Mouse (Mus musculus) adipose tissue, adult 10 weeks (tissue): ENCODE data around the gene Klhl7. TPM values are rescaled to one million over a fixed set of nuclear protein-coding genes. Genes with fewer than 3 reads are reported as not detected.

Source experiments
- polyA plus RNA-seq: library from polyadenylated mRNA; stranded (reverse); fragments of 350-450 nt; fragmentation: Illumina TruSeq; extraction: RNeasy Lipid Tissue Mini Kit (QIAGEN cat#74804); gene quantifications from one replicate; pipeline ENCODE4 v1.2.3, GENCODE M21; 2014; ENCODE audit warnings: low read depth, low replicate concordance

The Klhl7 gene
- 22.6 TPM for polyA plus RNA-seq

DNA sequence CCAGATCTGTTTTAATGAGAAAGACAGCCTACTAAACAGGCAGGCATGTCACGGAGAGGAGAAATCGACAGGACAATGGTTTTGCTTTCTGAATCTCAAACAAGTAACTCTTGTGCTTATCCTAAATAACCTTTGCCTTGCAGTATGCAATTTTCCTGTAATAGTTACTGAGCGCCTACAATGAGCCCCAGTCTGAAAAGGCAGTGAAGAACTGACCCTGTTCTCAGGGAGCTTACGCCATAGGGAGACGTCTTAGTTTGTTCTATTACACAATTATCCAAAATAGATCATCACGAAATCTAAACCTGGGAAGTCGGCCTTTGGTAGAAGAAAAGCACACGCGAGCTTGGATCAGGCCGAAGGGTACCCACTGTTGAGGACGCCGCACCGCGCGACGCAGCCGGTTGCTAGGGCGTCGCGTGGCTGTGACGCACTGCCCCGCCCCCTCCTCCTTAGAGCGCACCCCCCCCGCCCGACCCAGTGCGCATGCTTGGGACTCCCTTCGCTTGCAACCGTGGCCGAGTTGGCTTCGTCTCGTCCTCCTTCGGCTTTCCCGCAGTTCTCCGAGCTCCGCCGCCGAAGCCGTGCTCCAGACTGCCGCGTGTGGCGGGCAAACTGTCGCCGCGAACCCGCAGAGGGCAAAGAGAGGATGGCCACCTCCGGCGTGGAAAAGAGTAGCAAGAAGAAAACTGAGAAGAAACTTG lies at the start of gene Klhl7:
TSS of gene Klhl7 (plus strand) at position 500 of the 704 bp plus-strand sequence.

GRCm38 (mm10) chr5:24164789-24165445 lies 64.5 kb downstream of the Klhl7 start, which contains the start of gene Nupl2:
Nupl2 (plus strand) TSS chr5:24164963.

Other genes starting within 250 kb of the Klhl7 start
- 8.6 TPM for gene Fam126a, start 69.9 kb upstream of the Klhl7 start, polyA plus RNA-seq
- gene Nupl2, start 64.4 kb downstream of the Klhl7 start, polyA plus RNA-seq = 9.3 TPM